Mouse (Mus musculus) c-Kit-positive CD71-negative TER-119-negative erythroid progenitor cells, embryonic 14.5 days (primary cell): ENCODE data around the gene Tmem125.
"Not testable (repeated sequence)": the region's sequence is repeated elsewhere in the genome, so short reads cannot be mapped to it uniquely, and the experiment has no call there.

Source experiments
- DNase-seq: peaks from one replicate; pipeline ENCODE4 v3.0.0-alpha.2; 2013; ENCODE audit warnings: low read depth

Tmem125 gene

DNA sequence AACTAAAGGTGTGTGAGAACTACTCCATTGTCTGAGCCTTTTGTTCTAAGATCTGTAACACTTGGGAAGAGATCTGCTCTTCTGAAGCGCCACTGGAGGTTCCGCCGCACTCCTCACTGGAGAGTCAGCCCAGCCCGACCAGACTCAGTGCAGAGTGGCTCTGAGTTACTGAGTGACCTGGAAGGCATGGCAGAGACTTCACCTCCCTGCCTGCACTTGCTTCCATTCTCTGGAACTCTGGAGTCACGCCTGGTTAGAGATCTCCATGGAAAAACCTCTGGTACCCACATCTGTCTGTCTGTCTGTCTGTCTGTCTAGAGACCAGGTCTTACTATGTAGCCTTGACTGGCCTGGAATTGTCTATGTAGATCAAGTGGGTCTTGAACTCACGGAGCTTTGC lies 8.2 kb downstream of the Tmem125 start:
- no peak for DNase-seq

GRCm38 (mm10) chr4:118533605-118534004 lies 10.2 kb downstream of the Tmem125 start:
- DNase-seq: no peak

DNA sequence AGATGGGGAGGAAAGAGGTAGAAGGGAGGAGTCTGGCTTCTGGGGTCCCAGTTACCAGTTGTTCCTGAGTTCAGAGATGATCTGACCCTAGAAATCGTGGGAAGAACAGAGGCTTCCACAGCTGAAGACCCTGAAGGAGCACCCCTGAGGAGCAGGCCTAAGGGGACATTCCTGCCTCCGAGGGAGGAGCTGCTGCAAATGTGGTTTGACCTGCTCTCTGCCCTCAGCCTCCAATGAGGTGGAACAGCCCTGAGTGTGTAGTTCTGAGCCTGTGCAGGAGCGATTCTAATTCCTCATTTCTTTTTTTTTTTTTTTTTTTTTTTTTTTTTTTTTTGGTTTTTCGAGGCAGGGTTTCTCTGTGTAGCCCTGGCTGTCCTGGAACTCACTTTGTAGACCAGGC lies 10.7 kb downstream of the Tmem125 start:
- DNase-seq: no peak

DNA sequence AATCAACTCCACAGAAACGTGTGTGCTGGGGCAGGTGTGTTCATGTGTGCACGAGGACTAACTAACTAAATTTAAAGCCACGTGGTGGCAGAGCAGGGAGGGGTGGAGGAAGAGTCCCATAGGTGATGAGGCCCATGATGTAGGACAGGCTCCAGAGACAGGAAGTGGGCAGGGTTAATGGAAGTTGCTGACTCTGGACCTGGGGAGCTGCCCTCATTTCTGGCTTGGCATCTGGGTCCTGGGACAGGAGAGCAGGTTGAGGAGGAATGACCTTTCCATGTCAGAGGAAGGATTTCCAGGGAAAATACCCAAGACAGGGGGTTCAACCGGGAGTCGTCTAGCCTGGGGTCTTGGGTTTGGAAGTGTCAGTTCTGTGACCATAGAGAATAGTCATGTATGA lies 11.2 kb downstream of the Tmem125 start:
- no peak for DNase-seq

- DNase-seq: no peak
Measured at GRCm38 (mm10) chr4:118527720-118528119, 16.1 kb downstream of the Tmem125 start.

DNA sequence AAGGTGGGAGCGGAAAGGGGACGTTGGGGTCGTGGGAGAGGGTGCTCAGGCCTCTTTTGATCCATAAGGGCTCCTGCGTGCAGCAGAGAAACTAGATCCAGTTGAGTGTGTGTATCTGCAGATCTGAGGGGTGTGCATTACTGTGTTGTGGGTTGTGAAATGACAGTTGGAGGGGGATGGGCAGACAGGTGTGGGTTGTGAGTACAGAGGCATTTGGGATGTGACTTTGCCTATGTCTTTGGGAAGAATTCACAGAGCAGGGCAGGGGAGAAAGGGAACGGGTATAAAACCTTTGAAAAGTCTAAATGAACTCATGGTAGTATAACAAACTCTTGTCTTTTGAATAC lies 16.5 kb downstream of the Tmem125 start:
- no peak for DNase-seq

GRCm38 (mm10) chr4:118526408-118527334 lies 17.2 kb downstream of the Tmem125 start, which contains the start of gene 2610528J11Rik:
2610528J11Rik (plus strand) TSS chr4:118526999.
- no peak for DNase-seq

DNA sequence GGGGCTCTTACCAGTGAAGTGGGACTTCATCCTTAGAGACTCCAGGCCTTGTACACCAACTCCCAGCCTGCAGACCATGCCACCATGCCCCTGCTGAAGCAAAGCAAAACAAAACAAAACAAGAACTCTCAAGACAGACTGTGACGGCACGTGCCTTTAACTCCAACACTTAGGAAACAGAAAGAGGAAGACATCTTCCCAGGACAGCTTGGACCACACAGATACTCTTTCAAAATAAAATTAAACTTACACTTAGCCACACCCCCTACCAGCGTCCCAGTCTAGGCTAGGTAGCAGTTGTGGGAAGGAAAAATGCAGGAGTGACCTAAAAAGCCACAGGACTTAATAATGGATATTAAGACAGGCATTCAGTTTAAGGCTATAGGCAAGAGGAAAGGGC lies 18.1 kb downstream of the Tmem125 start:
- DNase-seq: no peak

DNA sequence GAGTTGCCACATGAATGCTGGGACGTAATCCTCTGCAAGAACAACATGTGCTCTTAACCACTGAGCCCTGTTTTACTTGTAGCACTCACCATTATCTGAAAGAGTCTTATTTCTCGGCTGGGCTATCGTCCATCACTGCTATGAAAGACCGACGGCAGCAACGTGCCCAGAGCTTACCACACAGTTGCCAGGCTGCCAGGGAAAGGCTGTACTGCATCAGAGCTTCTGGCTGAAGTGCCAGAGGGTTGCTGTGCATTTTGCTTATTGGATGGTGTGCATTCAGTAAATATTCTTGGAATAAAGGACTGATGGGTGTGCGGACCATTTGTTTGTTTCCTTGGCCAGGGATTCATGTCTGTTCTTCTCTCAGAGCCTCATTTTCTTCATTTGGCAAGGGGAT lies 19.9 kb downstream of the Tmem125 start:
- no peak for DNase-seq

GRCm38 (mm10) chr4:118522248-118522647 lies 21.6 kb downstream of the Tmem125 start:
- DNase-seq: no peak

DNA sequence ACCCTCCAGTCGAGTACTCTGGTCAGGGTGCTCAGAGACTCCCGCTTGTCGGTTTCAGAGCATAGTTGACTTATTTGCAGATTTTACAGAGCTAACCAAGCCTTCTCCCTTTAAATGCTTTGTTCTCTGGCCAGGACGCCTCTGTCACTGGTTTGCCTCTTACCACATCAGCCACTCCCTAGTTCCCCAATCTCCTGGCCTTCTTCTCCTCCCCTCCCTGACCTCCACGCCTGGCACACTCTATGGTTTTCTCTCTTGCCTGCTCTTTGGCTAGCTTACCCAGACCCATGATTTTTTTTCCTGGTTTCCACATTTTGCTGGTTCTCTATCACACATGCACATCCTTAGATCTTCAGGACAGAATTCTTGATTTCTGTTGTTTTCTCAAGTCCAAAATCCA lies 25.6 kb downstream of the Tmem125 start:
- DNase-seq: no peak

GRCm38 (mm10) chr4:118517497-118518146 lies 26.2 kb downstream of the Tmem125 start:
- no peak for DNase-seq

DNA sequence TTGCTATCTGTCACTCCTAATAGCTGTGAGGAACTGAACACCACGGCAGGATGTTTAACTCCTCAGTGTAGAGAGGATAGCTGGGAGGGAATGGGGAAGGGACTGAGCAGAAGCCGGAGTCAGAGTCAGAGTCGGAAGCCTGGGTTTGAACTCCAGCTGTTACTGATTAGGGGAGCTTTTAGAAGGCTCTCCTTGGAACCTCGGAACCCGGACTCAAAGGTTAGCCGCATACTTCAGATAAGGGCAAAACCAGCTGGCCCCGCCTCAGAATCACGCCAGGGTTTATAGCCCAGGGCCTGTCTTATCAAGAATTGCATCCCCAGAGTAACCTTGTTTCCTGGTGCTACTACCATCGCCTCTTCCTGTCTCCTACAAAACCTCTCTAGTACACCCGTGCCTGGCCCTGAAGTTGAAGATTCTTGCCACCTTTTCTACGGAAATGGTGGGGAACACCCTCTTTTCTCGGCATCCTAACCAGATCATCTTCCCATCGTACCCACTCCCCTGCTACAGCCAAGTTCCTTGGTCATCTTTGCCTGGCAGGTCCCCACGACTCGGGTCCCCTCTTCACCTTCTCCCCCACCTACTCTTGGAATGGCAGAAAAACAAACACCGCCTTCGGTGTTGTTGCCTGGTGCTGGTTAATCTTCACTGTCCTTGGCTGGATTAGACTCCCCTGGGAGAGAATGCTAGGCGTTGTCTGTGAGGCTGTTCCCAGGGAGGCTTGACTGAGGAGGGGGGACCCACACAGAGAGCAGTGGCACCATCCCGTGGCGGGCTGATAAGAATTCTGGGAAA lies 26.9 kb downstream of the Tmem125 start:
- peak; percentile 16 for DNase-seq

DNA sequence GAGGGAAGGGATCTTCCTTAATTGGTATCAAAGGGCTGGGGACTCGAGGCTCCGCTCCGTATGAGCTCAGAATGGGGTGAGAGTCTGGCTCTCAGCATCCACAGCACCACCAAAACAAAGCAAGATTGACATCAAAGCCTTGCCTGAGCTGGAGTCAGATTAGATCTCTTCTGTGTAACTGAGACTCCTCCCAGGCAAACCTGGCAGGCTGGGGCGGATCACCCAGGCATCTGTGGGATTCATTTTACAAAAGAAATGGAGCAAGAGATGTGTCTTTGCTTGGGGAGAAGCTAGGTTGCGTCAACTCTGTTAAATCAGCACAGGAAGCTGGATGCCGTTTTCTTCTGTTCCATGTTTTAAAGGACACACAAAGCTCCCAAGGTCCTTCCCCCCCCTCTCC lies 34.8 kb downstream of the Tmem125 start:
- DNase-seq: no peak

DNA sequence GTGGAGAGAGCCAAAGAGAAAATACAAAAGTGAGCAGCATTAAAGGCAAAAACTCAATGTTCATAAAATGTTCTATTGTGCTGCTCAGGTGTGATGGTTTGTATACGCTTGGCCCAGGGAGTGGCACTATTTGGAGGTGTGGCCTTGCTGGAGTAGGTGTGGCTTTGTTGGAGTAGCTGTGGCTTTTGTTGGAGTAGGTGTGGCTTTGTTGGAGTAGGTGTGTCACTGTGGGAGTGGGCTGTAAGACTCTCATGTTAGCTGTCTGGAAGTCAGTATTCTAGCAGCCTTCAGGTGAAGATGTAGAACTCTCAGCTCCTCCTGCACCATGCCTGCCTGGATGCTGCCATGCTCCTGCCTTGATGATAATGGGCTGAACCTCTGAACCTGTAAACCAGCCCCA lies 36.7 kb downstream of the Tmem125 start:
- not testable (repeated sequence) for DNase-seq

- no peak for DNase-seq
Measured at GRCm38 (mm10) chr4:118505551-118505950, 38.3 kb downstream of the Tmem125 start.

DNA sequence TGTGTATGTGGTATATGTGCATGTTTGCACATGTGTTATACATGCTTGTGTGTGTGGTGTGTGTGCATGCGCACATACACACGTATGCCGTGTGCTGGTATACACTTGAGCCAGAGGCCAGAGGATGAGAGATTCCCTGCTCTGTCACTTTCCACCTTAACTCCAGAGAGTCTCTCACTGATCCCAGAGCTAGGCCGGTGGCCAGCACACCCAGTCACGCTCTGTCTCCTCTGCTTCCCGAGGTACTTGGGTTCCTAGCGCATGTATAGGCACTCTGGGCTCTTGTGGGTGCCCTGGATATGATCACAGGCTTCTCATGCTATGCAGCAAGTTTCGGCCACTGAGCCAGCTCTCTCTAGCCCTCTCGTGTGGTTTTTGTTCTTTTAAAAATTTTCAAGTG lies 43.1 kb downstream of the Tmem125 start:
- no peak for DNase-seq

GRCm38 (mm10) chr4:118500171-118500724 lies 43.6 kb downstream of the Tmem125 start:
- no peak for DNase-seq
